Mouse (Mus musculus): ENCODE results near the gene Mettl7b. TPM values are rescaled to one million over a fixed set of nuclear protein-coding genes. Genes with fewer than 3 reads are reported as not detected.

The Mettl7b gene
- polyA plus RNA-seq, 1 experiment from 2014 or later: not detected

Other genes with a start within 250 kb of the Mettl7b start
- 16.3 and 16.8 TPM in 2 replicates for gene Dgka, start 216.1 kb downstream of the Mettl7b start, polyA plus RNA-seq (2015; fragmentation: Nextera tagmentation; extraction: Ambion mirVana)
- gene Pym1, start 213.1 kb downstream of the Mettl7b start, polyA plus RNA-seq (2015; fragmentation: Nextera tagmentation; extraction: Ambion mirVana): 43.2 and 47.9 TPM in 2 replicates
- 0.80 and 1.0 TPM in 2 replicates for gene Mmp19, start 170.1 kb downstream of the Mettl7b start, polyA plus RNA-seq (2015; fragmentation: Nextera tagmentation; extraction: Ambion mirVana)
- 58.8 and 60.4 TPM in 2 replicates for gene Dnajc14, start 156.9 kb downstream of the Mettl7b start, polyA plus RNA-seq (2015; fragmentation: Nextera tagmentation; extraction: Ambion mirVana)
- gene Tmem198b, start 156.6 kb downstream of the Mettl7b start, polyA plus RNA-seq (2015; fragmentation: Nextera tagmentation; extraction: Ambion mirVana): 25.5 and 26.0 TPM in 2 replicates
- 252 and 265 TPM in 2 replicates for gene Sarnp, start 143.7 kb downstream of the Mettl7b start, polyA plus RNA-seq (2015; fragmentation: Nextera tagmentation; extraction: Ambion mirVana)
- 35.2 and 41.2 TPM in 2 replicates for gene Ormdl2, start 139.3 kb downstream of the Mettl7b start, polyA plus RNA-seq (2015; fragmentation: Nextera tagmentation; extraction: Ambion mirVana)
- gene Gdf11, start 69.3 kb downstream of the Mettl7b start, polyA plus RNA-seq (2015; fragmentation: Nextera tagmentation; extraction: Ambion mirVana): 7.0 and 8.3 TPM in 2 replicates
- 663 and 674 TPM in 2 replicates for gene Cd63, start 60.0 kb downstream of the Mettl7b start, polyA plus RNA-seq (2015; fragmentation: Nextera tagmentation; extraction: Ambion mirVana)
- 12.7 and 16.4 TPM in 2 replicates for gene Rdh5, start 38.1 kb downstream of the Mettl7b start, polyA plus RNA-seq (2015; fragmentation: Nextera tagmentation; extraction: Ambion mirVana)
- gene Bloc1s1, start 37.0 kb downstream of the Mettl7b start, polyA plus RNA-seq (2015; fragmentation: Nextera tagmentation; extraction: Ambion mirVana): 206 and 216 TPM in 2 replicates
- 1.2 and 2.0 TPM in 2 replicates for gene Itga7, start 27.2 kb downstream of the Mettl7b start, polyA plus RNA-seq (2015; fragmentation: Nextera tagmentation; extraction: Ambion mirVana)
- not detected in 2 replicates for gene Olfr9, start 28.4 kb upstream of the Mettl7b start, polyA plus RNA-seq (2015; fragmentation: Nextera tagmentation; extraction: Ambion mirVana)
- gene Olfr763, start 49.8 kb upstream of the Mettl7b start, polyA plus RNA-seq (2015; fragmentation: Nextera tagmentation; extraction: Ambion mirVana): not detected in 2 replicates
- not detected in 2 replicates for gene Olfr764-ps1, start 78.9 kb upstream of the Mettl7b start, polyA plus RNA-seq (2015; fragmentation: Nextera tagmentation; extraction: Ambion mirVana)
- gene Olfr765, start 89.0 kb upstream of the Mettl7b start, polyA plus RNA-seq (2015; fragmentation: Nextera tagmentation; extraction: Ambion mirVana): not detected in 2 replicates
- gene Olfr766-ps1, start 108.0 kb upstream of the Mettl7b start, polyA plus RNA-seq (2015; fragmentation: Nextera tagmentation; extraction: Ambion mirVana): not detected in 2 replicates
- gene Olfr767, start 121.9 kb upstream of the Mettl7b start, polyA plus RNA-seq (2015; fragmentation: Nextera tagmentation; extraction: Ambion mirVana): not detected in 2 replicates
- not detected in 2 replicates for gene Olfr768, start 138.4 kb upstream of the Mettl7b start, polyA plus RNA-seq (2015; fragmentation: Nextera tagmentation; extraction: Ambion mirVana)
- not detected in 2 replicates for gene Olfr769, start 156.9 kb upstream of the Mettl7b start, polyA plus RNA-seq (2015; fragmentation: Nextera tagmentation; extraction: Ambion mirVana)
- not detected in 2 replicates for gene Olfr770, start 178.0 kb upstream of the Mettl7b start, polyA plus RNA-seq (2015; fragmentation: Nextera tagmentation; extraction: Ambion mirVana)
- gene Olfr771, start 203.8 kb upstream of the Mettl7b start, polyA plus RNA-seq (2015; fragmentation: Nextera tagmentation; extraction: Ambion mirVana): not detected in 2 replicates
- not detected in 2 replicates for gene Olfr772, start 216.9 kb upstream of the Mettl7b start, polyA plus RNA-seq (2015; fragmentation: Nextera tagmentation; extraction: Ambion mirVana)
- gene Olfr773, start 226.4 kb upstream of the Mettl7b start, polyA plus RNA-seq (2015; fragmentation: Nextera tagmentation; extraction: Ambion mirVana): not detected in 2 replicates

All from embryonic facial prominence, embryonic 13.5 days (tissue).